Mouse (Mus musculus) T-helper 1 cell (primary cell): ENCODE measurements around the gene Heca.
"Not testable (repeated sequence)": the region's sequence is repeated elsewhere in the genome, so short reads cannot be mapped to it uniquely, and the experiment has no call there.

Experiments
- in situ Hi-C: fragments of 300-600 bp; cut with MboI, MseI; formaldehyde crosslinking; loops from one replicate; pipeline ENCODE4 v1.15.1; 2025; ENCODE audit warnings: high pct_unique_total_duplicates

The Heca gene

GRCm38 (mm10) chr10:17947960-17948730 is at the start of gene Heca:
Gene Heca, minus strand, starts transcription at chr10:17948067.
- in situ Hi-C loops, result no loop called here

- in situ Hi-C loops, result no loop called here
Measured at GRCm38 (mm10) chr10:17990576-17990975, 42.7 kb upstream of the Heca start.

GRCm38 (mm10) chr10:17989136-17989535 is 41.3 kb upstream of the Heca start:
- in situ Hi-C loops, result no loop called here

GRCm38 (mm10) chr10:17987823-17988423 is 40.1 kb upstream of the Heca start:
- in situ Hi-C loops, result no loop called here

- in situ Hi-C loops, result no loop called here
Measured at GRCm38 (mm10) chr10:17983313-17983712, 35.4 kb upstream of the Heca start.

- in situ Hi-C loops, result loop anchor here (5.0 kb wide), 1 partner anchor 51 kb away; no protein-coding TSS in a partner anchor
Measured at GRCm38 (mm10) chr10:17966090-17966489, 18.2 kb upstream of the Heca start.

- in situ Hi-C loops, result no loop called here
Measured at GRCm38 (mm10) chr10:17950761-17951160, 2.9 kb upstream of the Heca start.

- in situ Hi-C loops, result no loop called here
Measured at GRCm38 (mm10) chr10:17947175-17947906, 526 bp downstream of the Heca start.

GRCm38 (mm10) chr10:17946799-17947174 is 1.1 kb downstream of the Heca start:
- in situ Hi-C loops, result not testable (repeated sequence)

GRCm38 (mm10) chr10:17946046-17946445 is 1.8 kb downstream of the Heca start:
- in situ Hi-C loops, result no loop called here

- in situ Hi-C loops, result no loop called here
Measured at GRCm38 (mm10) chr10:17933622-17934021, 14.2 kb downstream of the Heca start.

GRCm38 (mm10) chr10:17932131-17932530 is 15.7 kb downstream of the Heca start:
- in situ Hi-C loops, result no loop called here

GRCm38 (mm10) chr10:17931157-17931556 is 16.7 kb downstream of the Heca start:
- in situ Hi-C loops, result no loop called here

- in situ Hi-C loops, result no loop called here
Measured at GRCm38 (mm10) chr10:17930445-17931083, 17.3 kb downstream of the Heca start.

GRCm38 (mm10) chr10:17925200-17925599 is 22.7 kb downstream of the Heca start:
- in situ Hi-C loops, result no loop called here

- in situ Hi-C loops, result no loop called here
Measured at GRCm38 (mm10) chr10:17924166-17924565, 23.7 kb downstream of the Heca start.

- in situ Hi-C loops, result no loop called here
Measured at GRCm38 (mm10) chr10:17921381-17921780, 26.5 kb downstream of the Heca start.

GRCm38 (mm10) chr10:17919971-17920370 is 27.9 kb downstream of the Heca start:
- in situ Hi-C loops, result no loop called here

GRCm38 (mm10) chr10:17919032-17919431 is 28.8 kb downstream of the Heca start:
- in situ Hi-C loops, result no loop called here

- in situ Hi-C loops, result no loop called here
Measured at GRCm38 (mm10) chr10:17908731-17909130, 39.1 kb downstream of the Heca start.

GRCm38 (mm10) chr10:17906405-17906804 is 41.5 kb downstream of the Heca start:
- in situ Hi-C loops, result not testable (repeated sequence)

- in situ Hi-C loops, result no loop called here
Measured at GRCm38 (mm10) chr10:17903449-17903848, 44.4 kb downstream of the Heca start.
